In the genomic region with DNA sequence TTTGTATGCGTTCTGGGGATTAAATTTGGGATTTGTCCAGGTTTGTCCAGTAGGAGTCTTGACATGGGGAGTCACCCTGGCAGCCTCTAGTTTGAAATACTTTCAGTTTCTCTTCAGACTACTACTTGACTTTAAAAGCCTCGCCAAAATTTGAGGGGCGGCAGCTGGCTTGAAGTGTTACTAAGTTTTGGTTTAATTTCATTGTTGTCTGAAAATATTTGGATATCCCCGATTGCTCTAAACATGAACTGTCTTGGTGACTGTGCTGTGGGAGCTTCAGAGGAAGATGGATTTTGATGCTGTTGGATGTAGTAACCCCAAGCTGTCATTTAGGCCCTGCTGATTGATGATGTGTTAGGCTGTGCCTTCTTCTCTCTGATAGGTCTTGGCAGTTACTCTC, we compare ENCODE assay signal across 15 mouse cellular contexts. TPM values are rescaled to one million over a fixed set of nuclear protein-coding genes. Genes with fewer than 3 reads are reported as not detected.
A peak's percentile ranks its signal among the peaks of the same experiment; 100 is the strongest.
DNase-seq lines count a peak whose midpoint lies in the region; ATAC-seq and TF ChIP-seq lines count a peak whose summit lies in the region.
"Had no signal": no experiment of that assay in that cellular context is flagged by ENCODE, and none has a peak within 500 bp of the region (broad histone marks: within the 10 kb centered on the region; RNA-seq: fewer than 3 reads in every experiment).

No protein-coding gene starts in this region.

- peak; percentile 7 for DNase-seq in adrenal gland, adult 2 months
- DNase-seq in adrenal gland, postnatal 14 days, result no peak
- DNase-seq in ovary, adult 18-20 months (ENCODE audit: low spot score), result peak; percentile 15
- DNase-seq in ovary, postnatal 10 days (ENCODE audit: low spot score), result no peak
- DNase-seq in lung, embryonic 14.5 days, result peak; percentile 96
- DNase-seq in stomach, postnatal 0 days (ENCODE audit: low spot score), result no peak
- DNase-seq in layer of hippocampus, postnatal 14 days (ENCODE audit: low spot score in 2 of 2), result no peak
- no peak for DNase-seq in right cerebral cortex, postnatal 10 days (ENCODE audit: low spot score in 2 of 2)
- DNase-seq: adrenal gland, adult 8-10 months; cerebellum, adult 11 months; right cerebral cortex, postnatal 14 days had no signal

- no peak overlapping the region for H3K4me3 ChIP-seq in lung, embryonic 14.5 days (ENCODE audit: low read depth, low read length)
- no peak overlapping the region for H3K4me3 ChIP-seq in stomach, postnatal 0 days (ENCODE audit: low read depth, low read length)
- H3K4me3 ChIP-seq: forebrain, embryonic 15.5 days; hindbrain, embryonic 10.5 days; limb, embryonic 12.5 days; megakaryocyte, embryonic 14.5 days had no signal

- peak overlapping the region; percentile 30; the same call in 1 of the 2 replicates for H3K4me2 ChIP-seq in lung, embryonic 14.5 days
- peak overlapping the region; percentile 29; the same call in 1 of the 2 replicates for H3K4me2 ChIP-seq in stomach, postnatal 0 days (replicated peaks; ENCODE audit: low read depth)
- H3K4me2 ChIP-seq: forebrain, embryonic 15.5 days; limb, embryonic 12.5 days had no signal

- H3K4me1 ChIP-seq in lung, embryonic 14.5 days (ENCODE audit: insufficient read depth), result peaks cover 43% of the 10 kb centered on the region
- H3K4me1 ChIP-seq in stomach, postnatal 0 days (replicated peaks; ENCODE audit: control insufficient read depth, insufficient read depth), result no peaks in the 10 kb centered on the region
- H3K4me1 ChIP-seq: limb, embryonic 12.5 days; megakaryocyte, embryonic 14.5 days had no signal

- TF ChIP-seq CTCF in lung, embryonic 14.5 days (IDR thresholded peaks at IDR 0.05; ENCODE audit: low read depth), result no peak
- no peak for TF ChIP-seq CTCF in stomach, postnatal 0 days (IDR thresholded peaks at IDR 0.05; ENCODE audit: low read depth)

- no peaks in the 10 kb centered on the region for H3K27me3 ChIP-seq in lung, embryonic 14.5 days (ENCODE audit: insufficient read depth, low read length)
- no peaks in the 10 kb centered on the region for H3K27me3 ChIP-seq in stomach, postnatal 0 days (ENCODE audit: control insufficient read depth, insufficient read depth, low read length)
- H3K27me3 ChIP-seq: forebrain, embryonic 15.5 days; limb, embryonic 12.5 days had no signal

- ATAC-seq in lung, embryonic 14.5 days (ENCODE audit: insufficient read depth), result peak; percentile 97
- ATAC-seq in stomach, postnatal 0 days (ENCODE audit: low FRiP score, low TSS enrichment), result peak; percentile 38; the same call in 1 of the 2 replicates
- ATAC-seq: forebrain, embryonic 15.5 days had no signal

- 0 out of 2 replicates have a peak overlapping the region, but pooled peaks have one; percentile 19 for H3K27ac ChIP-seq in lung, embryonic 14.5 days (ENCODE audit: low read depth)
- H3K27ac ChIP-seq in stomach, postnatal 0 days (replicated peaks), result no peak overlapping the region
- H3K27ac ChIP-seq: forebrain, embryonic 15.5 days; hindbrain, embryonic 10.5 days; limb, embryonic 12.5 days had no signal

- 39% methylated on average over 4 of the region's 4 CpGs for WGBS in lung, embryonic 14.5 days
- 29% methylated on average over 4 of the region's 4 CpGs for WGBS in stomach, postnatal 0 days

- H3K36me3 ChIP-seq in lung, embryonic 14.5 days (ENCODE audit: insufficient read depth), result no peaks in the 10 kb centered on the region
- no peaks in the 10 kb centered on the region for H3K36me3 ChIP-seq in stomach, postnatal 0 days (ENCODE audit: control insufficient read depth, insufficient read depth, low read length)

- no peak overlapping the region for H3K9ac ChIP-seq in lung, embryonic 14.5 days
- H3K9ac ChIP-seq in stomach, postnatal 0 days (ENCODE audit: low read length), result no peak overlapping the region
- H3K9ac ChIP-seq: forebrain, embryonic 15.5 days; limb, embryonic 12.5 days had no signal

- TF ChIP-seq EP300 in stomach, postnatal 0 days (optimal IDR thresholded peaks at IDR 0.05), result no peak

- H3K9me3 ChIP-seq in lung, embryonic 14.5 days (ENCODE audit: low read depth, low read length), result no peaks in the 10 kb centered on the region
- H3K9me3 ChIP-seq in stomach, postnatal 0 days (ENCODE audit: control insufficient read depth, low read length), result no peaks in the 10 kb centered on the region
- H3K9me3 ChIP-seq: forebrain, embryonic 15.5 days; hindbrain, embryonic 10.5 days; limb, embryonic 12.5 days; megakaryocyte, embryonic 14.5 days had no signal

RNA-seq across cellular contexts. Expression of a gene that starts 34.2 kb away (rescaled TPM):
- 1,000 to 10,000 TPM in 1 of 2 experiments, 100 to 1,000 TPM in 1; 906 to 1,621 TPM for total RNA-seq in adrenal gland, adult 2 months (2021)
- polyA plus RNA-seq in adrenal gland, adult 2 months (2012; rRNA removed), result 665 and 693 TPM in 2 replicates
- 788 and 846 TPM in 2 replicates for total RNA-seq in adrenal gland, postnatal 14 days (2021)
- polyA plus RNA-seq in lung, embryonic 14.5 days (2014; fragmentation: Nextera tagmentation; extraction: Ambion mirVana), result 645 and 660 TPM in 2 replicates
- 310 and 313 TPM in 2 replicates for polyA plus RNA-seq in stomach, postnatal 0 days (2015; fragmentation: Nextera tagmentation; extraction: Ambion mirVana)
- 100 to 1,000 TPM; 567 to 576 TPM for total RNA-seq in layer of hippocampus, postnatal 14 days (2021)

Comparison
In these comparisons a context has a peak if more than half of its experiments do, and no peak if none do; other contexts are left out.
1. DNase-seq: peak in adrenal gland, adult 2 months (single experiment), ovary, adult 18-20 months (single experiment) and lung, embryonic 14.5 days (single experiment); none in adrenal gland, postnatal 14 days (single experiment), ovary, postnatal 10 days (single experiment), stomach, postnatal 0 days (single experiment), layer of hippocampus, postnatal 14 days (0 of 2) and right cerebral cortex, postnatal 10 days (0 of 2).